In genomic region chr7:142349308-142349961, GRCm38 (mm10) we compare ENCODE assay signal across 9 mouse cellular contexts. TPM values are rescaled to one million over a fixed set of nuclear protein-coding genes. Genes with fewer than 3 reads are reported as not detected.
DNase-seq lines count a peak whose midpoint lies in the region; ATAC-seq and TF ChIP-seq lines count a peak whose summit lies in the region.
"Had no signal": no experiment of that assay in that cellular context is flagged by ENCODE, and none has a peak within 500 bp of the region (broad histone marks: within the 10 kb centered on the region; RNA-seq: fewer than 3 reads in every experiment).

No protein-coding gene starts in this region.

- H3K4me3 ChIP-seq in forebrain, embryonic 13.5 days, result no peak overlapping the region
- H3K4me3 ChIP-seq in midbrain, postnatal 0 days (ENCODE audit: low read depth, low read length), result no peak overlapping the region
- H3K4me3 ChIP-seq: megakaryocyte, embryonic 14.5 days had no signal

- H3K9ac ChIP-seq in forebrain, embryonic 13.5 days, result no peak overlapping the region
- no peak overlapping the region for H3K9ac ChIP-seq in midbrain, postnatal 0 days (replicated peaks; ENCODE audit: low read length, poor library complexity, severe bottlenecking)

- no peak for TF ChIP-seq CTCF in midbrain, postnatal 0 days (IDR thresholded peaks at IDR 0.05)

- peak; percentile 45 to 78 for DNase-seq in left cerebral cortex, adult 18-20 months (ENCODE audit: low spot score in 2 of 2)
- DNase-seq in left cerebral cortex, adult 8-10 months (ENCODE audit: low spot score in 2 of 2), result no peak
- peak; percentile 78 for DNase-seq in layer of hippocampus, adult 9-11 months
- DNase-seq in midbrain, postnatal 0 days (ENCODE audit: low spot score), result peak; percentile 68
- DNase-seq in cerebellum, adult 9-10 months, result no peak
- DNase-seq in liver, result no peak
- no peak for DNase-seq in kidney, postnatal 14 days

- peak overlapping the region; percentile 63; the same call in 1 of the 2 replicates for H3K27ac ChIP-seq in forebrain, embryonic 13.5 days
- no peak overlapping the region for H3K27ac ChIP-seq in midbrain, postnatal 0 days (ENCODE audit: low read depth, low read length)

- no peak overlapping the region for H3K4me2 ChIP-seq in forebrain, embryonic 13.5 days
- no peak overlapping the region for H3K4me2 ChIP-seq in midbrain, postnatal 0 days (ENCODE audit: low read depth, low read length, poor library complexity, severe bottlenecking)

- peaks cover 17% of the 10 kb centered on the region for H3K4me1 ChIP-seq in forebrain, embryonic 13.5 days
- H3K4me1 ChIP-seq in midbrain, postnatal 0 days (ENCODE audit: insufficient read depth, low read length), result no peaks in the 10 kb centered on the region

- H3K27me3 ChIP-seq in forebrain, embryonic 13.5 days, result no peaks in the 10 kb centered on the region
- H3K27me3 ChIP-seq in midbrain, postnatal 0 days (ENCODE audit: insufficient read depth, low read length), result no peaks in the 10 kb centered on the region
- H3K27me3 ChIP-seq: megakaryocyte, embryonic 14.5 days had no signal

- H3K9me3 ChIP-seq in forebrain, embryonic 13.5 days (replicated peaks), result no peaks in the 10 kb centered on the region
- no peaks in the 10 kb centered on the region for H3K9me3 ChIP-seq in midbrain, postnatal 0 days (ENCODE audit: low read length)
- H3K9me3 ChIP-seq: megakaryocyte, embryonic 14.5 days had no signal

- 20% methylated on average over 9 of the region's 9 CpGs for WGBS in forebrain, embryonic 13.5 days
- 18% methylated on average over 9 of the region's 9 CpGs for WGBS in midbrain, postnatal 0 days

- no peaks in the 10 kb centered on the region for H3K36me3 ChIP-seq in forebrain, embryonic 13.5 days (ENCODE audit: poor library complexity, severe bottlenecking)
- no peaks in the 10 kb centered on the region for H3K36me3 ChIP-seq in midbrain, postnatal 0 days (ENCODE audit: insufficient read depth, low read length)

- ATAC-seq in forebrain, embryonic 13.5 days, result peak; percentile 89
- ATAC-seq in midbrain, postnatal 0 days (ENCODE audit: low FRiP score), result peak; percentile 71

RNA-seq across cellular contexts. Expression of gene Ifitm10, which starts 24.1 kb away (rescaled TPM):
- 10 to 100 TPM; 35.2 to 38.2 TPM for total RNA-seq in left cerebral cortex, adult 18-20 months (2021)
- 10 to 100 TPM; 30.9 to 34.5 (median 31.7) TPM for total RNA-seq in left cerebral cortex, adult 8-10 months (2022)
- polyA plus RNA-seq in forebrain, embryonic 13.5 days (2015; fragmentation: Nextera tagmentation; extraction: Ambion mirVana), result 0.96 and 1.1 TPM in 2 replicates
- total RNA-seq in midbrain, postnatal 0 days (2014; rRNA removed), result 16.4 and 21.8 TPM in 2 replicates
- 20.8 and 23.5 TPM in 2 replicates for polyA plus RNA-seq in midbrain, postnatal 0 days (2015; fragmentation: Nextera tagmentation; extraction: Ambion mirVana)

RNA-seq across cellular contexts. Expression of gene Gm49369, which starts 33.0 kb away (rescaled TPM):
- total RNA-seq in left cerebral cortex, adult 18-20 months (2021), result 1 to 10 TPM in 1 of 2 experiments, not detected in 1; 6.0 TPM
- 10 to 100 TPM in 2 of 4 experiments, 1 to 10 TPM in 1, not detected in 1; 2.2 to 24.0 (median 19.7) TPM for total RNA-seq in left cerebral cortex, adult 8-10 months (2022)
- 1.5 TPM in 1 of 2 replicates, not detected in the other for polyA plus RNA-seq in forebrain, embryonic 13.5 days (2015; fragmentation: Nextera tagmentation; extraction: Ambion mirVana)
- 3.3 TPM in 1 of 2 replicates, not detected in the other for total RNA-seq in midbrain, postnatal 0 days (2014; rRNA removed)
- polyA plus RNA-seq in midbrain, postnatal 0 days (2015; fragmentation: Nextera tagmentation; extraction: Ambion mirVana), result not detected in 2 replicates

RNA-seq across cellular contexts. Expression of gene Ctsd, which starts 38.4 kb away (rescaled TPM):
- total RNA-seq in left cerebral cortex, adult 18-20 months (2021), result 100 to 1,000 TPM; 307 to 342 TPM
- 1,000 to 10,000 TPM in 1 of 4 experiments, 100 to 1,000 TPM in 3; 328 to 1,203 (median 591) TPM for total RNA-seq in left cerebral cortex, adult 8-10 months (2022)
- 145 and 166 TPM in 2 replicates for polyA plus RNA-seq in forebrain, embryonic 13.5 days (2015; fragmentation: Nextera tagmentation; extraction: Ambion mirVana)
- total RNA-seq in midbrain, postnatal 0 days (2014; rRNA removed), result 520 and 652 TPM in 2 replicates
- 320 and 345 TPM in 2 replicates for polyA plus RNA-seq in midbrain, postnatal 0 days (2015; fragmentation: Nextera tagmentation; extraction: Ambion mirVana)

RNA-seq across cellular contexts. Expression of gene Krtap5-4, which starts 46.1 kb away (rescaled TPM):
- not detected for total RNA-seq in left cerebral cortex, adult 18-20 months (2021)
- not detected for total RNA-seq in left cerebral cortex, adult 8-10 months (2022)
- polyA plus RNA-seq in forebrain, embryonic 13.5 days (2015; fragmentation: Nextera tagmentation; extraction: Ambion mirVana), result not detected in 2 replicates
- total RNA-seq in midbrain, postnatal 0 days (2014; rRNA removed), result not detected in 2 replicates
- not detected in 2 replicates for polyA plus RNA-seq in midbrain, postnatal 0 days (2015; fragmentation: Nextera tagmentation; extraction: Ambion mirVana)

RNA-seq across cellular contexts. Expression of gene Krtap5-1, which starts 52.5 kb away (rescaled TPM):
- total RNA-seq in left cerebral cortex, adult 18-20 months (2021), result not detected
- not detected for total RNA-seq in left cerebral cortex, adult 8-10 months (2022)
- not detected in 2 replicates for polyA plus RNA-seq in forebrain, embryonic 13.5 days (2015; fragmentation: Nextera tagmentation; extraction: Ambion mirVana)
- not detected in 2 replicates for total RNA-seq in midbrain, postnatal 0 days (2014; rRNA removed)
- not detected in 2 replicates for polyA plus RNA-seq in midbrain, postnatal 0 days (2015; fragmentation: Nextera tagmentation; extraction: Ambion mirVana)

Comparison
In these comparisons a context has a peak if more than half of its experiments do, and no peak if none do; other contexts are left out.
1. DNase-seq: peak in left cerebral cortex, adult 18-20 months (2 of 2), layer of hippocampus, adult 9-11 months (single experiment) and midbrain, postnatal 0 days (single experiment); none in left cerebral cortex, adult 8-10 months (0 of 2), cerebellum, adult 9-10 months (single experiment), liver (single experiment) and kidney, postnatal 14 days (single experiment).